Mouse (Mus musculus) limb, embryonic 14.5 days (tissue): ENCODE measurements around the gene Pdhx. TPM values are rescaled to one million over a fixed set of nuclear protein-coding genes. Genes with fewer than 3 reads are reported as not detected.

Experiments
- ATAC-seq: fragments of 200-750 bp; cut with Nextera tagmentation; 2 replicates; pipeline ENCODE4 v1.8.0; 2017; ENCODE audit warnings: low read depth, moderate number of reproducible peaks, moderate TSS enrichment; ENCODE audit not compliant: low FRiP score
- DNase-seq: peaks from one replicate; pipeline ENCODE4 v3.0.0-alpha.2; 2015; ENCODE audit warnings: low spot score
- H3K27ac ChIP-seq: fragments of 300-500 bp; sonication (generic); replicated peaks from 2 replicates; pipeline ENCODE4 v1.5.1; 2014; ENCODE audit warnings: low read depth, mild to moderate bottlenecking, low read length, moderate library complexity, mixed read lengths
- H3K27me3 ChIP-seq: fragments of 300-500 bp; sonication (generic); 2 replicates; pipeline ENCODE4 v1.6.1; 2014; ENCODE audit warnings: low read length, mixed read lengths; ENCODE audit not compliant: control insufficient read depth, insufficient read depth
- H3K36me3 ChIP-seq: fragments of 300-500 bp; sonication (generic); 2 replicates; pipeline ENCODE4 v1.6.1; 2014; ENCODE audit warnings: mild to moderate bottlenecking, low read length, moderate library complexity, mixed read lengths; ENCODE audit not compliant: control insufficient read depth, insufficient read depth
- H3K4me1 ChIP-seq: fragments of 300-500 bp; sonication (generic); 2 replicates; pipeline ENCODE4 v1.6.1; 2014; ENCODE audit warnings: antibody characterized with exemption, low read length, mixed read lengths; ENCODE audit not compliant: control insufficient read depth, insufficient read depth
- H3K4me2 ChIP-seq: fragments of 300-500 bp; sonication (generic); replicated peaks from 2 replicates; pipeline ENCODE4 v1.6.1; 2014; ENCODE audit warnings: low read depth, mild to moderate bottlenecking, low read length, moderate library complexity; ENCODE audit not compliant: severe bottlenecking
- H3K4me3 ChIP-seq: fragments of 300-500 bp; sonication (generic); replicated peaks from 2 replicates; pipeline ENCODE4 v1.5.1; 2014; ENCODE audit warnings: low read length
- H3K9ac ChIP-seq: fragments of 300-500 bp; sonication (generic); 2 replicates; pipeline ENCODE4 v1.6.1; 2014; ENCODE audit warnings: mild to moderate bottlenecking, low read depth, low read length, moderate library complexity; ENCODE audit not compliant: severe bottlenecking
- H3K9me3 ChIP-seq: fragments of 300-500 bp; sonication (generic); 2 replicates; pipeline ENCODE4 v1.6.1; 2016; ENCODE audit warnings: low read length; ENCODE audit not compliant: control insufficient read depth
- POLR2A ChIP-seq: fragments of 200-500 bp; IDR thresholded peaks from 2 replicates; pipeline ENCODE4 v1.8.0; 2012; ENCODE audit warnings: inconsistent platforms, mild to moderate bottlenecking, moderate library complexity, borderline replicate concordance; ENCODE audit not compliant: insufficient read depth, insufficient read length; ENCODE audit errors: extremely low read depth
- WGBS: fragments of 180-500 bp; shearing (Covaris S2); extraction: QIAGEN DNeasy Blood & Tissue Kit; methylation state at CpG from one replicate; pipeline ENCODE4 v1.1.7; 2014; 5-methylcytosine and 5-hydroxymethylcytosine counted together
- polyA plus RNA-seq, 2 experiments: library from polyadenylated mRNA; depleted of rRNA in 1 of 2; stranded (reverse) in 1 of 2; unstranded in 1 of 2; fragments of >200 nt; fragmentation: Nextera tagmentation in 1 of 2; extraction: Ambion mirVana in 1 of 2; gene quantifications; 2 replicates each; pipeline versions ENCODE4 v1.2.1 to v1.2.3; 2012 to 2014

Pdhx gene
- polyA plus RNA-seq, 2 experiments, result 32.1 to 33.2 TPM

DNA sequence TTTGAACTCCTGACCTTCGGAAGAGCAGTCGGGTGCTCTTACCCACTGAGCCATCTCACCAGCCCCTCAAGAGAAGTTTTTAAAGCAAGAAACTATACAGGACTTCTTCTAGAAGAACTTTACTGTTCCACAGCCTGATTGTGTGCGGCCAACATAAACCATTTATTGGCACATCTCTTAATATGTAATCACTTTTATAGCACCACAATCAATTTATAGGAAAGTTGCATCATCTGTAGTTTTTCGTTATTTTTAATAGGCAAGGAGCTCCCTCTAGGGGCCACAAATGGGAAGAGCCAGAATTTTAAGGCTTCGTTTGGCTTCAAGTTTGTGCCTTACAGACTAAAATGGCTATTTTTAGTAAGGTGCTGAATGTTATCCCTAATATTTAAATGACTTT, 11.1 kb upstream of the Pdhx start:
- Histone ChIP-seq H3K4me3 (no peak overlapping the region), H3K27ac (no peak overlapping the region), H3K4me2 (no peak overlapping the region), H3K27me3 (no peaks in the 10 kb centered on the region), H3K36me3 (peaks cover 14% of the 10 kb centered on the region), H3K4me1 (no peaks in the 10 kb centered on the region), H3K9ac (no peak overlapping the region), H3K9me3 (no peaks in the 10 kb centered on the region)
- WGBS, result 48% methylated on average over 5 of the region's 5 CpGs
- DNase-seq (no peak), ATAC-seq (no peak)
- TF ChIP-seq POLR2A, result no peak

DNA sequence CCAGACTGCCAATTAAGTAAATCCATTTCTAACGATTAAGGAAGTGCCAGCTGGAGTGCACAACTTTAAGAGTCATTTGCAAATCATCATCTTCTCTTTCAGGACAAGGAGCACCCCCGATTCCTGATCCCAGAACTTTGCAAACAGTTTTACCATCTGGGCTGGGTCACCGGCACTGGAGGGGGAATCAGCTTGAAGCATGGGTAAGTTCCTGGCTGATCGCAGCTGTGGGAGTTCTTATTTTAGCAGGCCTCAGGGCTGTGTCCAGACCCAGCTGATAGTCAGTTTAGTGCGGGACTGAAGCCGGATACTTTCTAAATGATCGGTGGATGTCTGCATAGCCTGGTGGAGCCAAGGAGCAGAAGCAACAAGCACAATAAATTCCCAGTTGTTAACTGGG, 9.5 kb upstream of the Pdhx start:
- Histone ChIP-seq H3K9me3 (no peaks in the 10 kb centered on the region), H3K4me3 (no peak overlapping the region), H3K36me3 (peaks cover 4% of the 10 kb centered on the region; the same call in 1 of the 2 replicates), H3K27me3 (no peaks in the 10 kb centered on the region), H3K4me2 (no peak overlapping the region), H3K4me1 (no peaks in the 10 kb centered on the region), H3K9ac (no peak overlapping the region), H3K27ac (no peak overlapping the region)
- no peak for TF ChIP-seq POLR2A
- 44% methylated on average over 7 of the region's 7 CpGs for WGBS
- ATAC-seq (no peak), DNase-seq (no peak)

DNA sequence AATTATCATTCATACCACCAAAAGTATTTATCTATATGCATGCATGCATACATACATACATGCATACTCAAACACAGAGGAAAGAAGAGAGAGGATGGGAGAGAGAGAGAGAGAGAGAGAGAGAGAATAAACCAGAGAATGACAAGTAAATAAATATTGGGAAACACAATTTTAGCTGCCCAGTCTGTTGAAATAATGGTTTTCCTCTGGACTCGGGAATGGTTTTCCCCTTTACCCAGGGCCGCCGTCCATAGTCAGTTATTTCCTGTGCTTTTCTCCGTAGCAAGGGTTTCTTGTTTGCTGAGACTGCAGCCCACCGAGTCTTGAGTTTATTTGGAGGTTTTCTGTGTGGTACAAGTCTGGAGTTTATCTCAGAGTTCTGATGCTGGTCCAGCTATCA, 8.4 kb upstream of the Pdhx start:
- H3K9me3 ChIP-seq, result no peaks in the 10 kb centered on the region
- H3K4me1 ChIP-seq, result no peaks in the 10 kb centered on the region
- H3K36me3 ChIP-seq, result peaks cover 4% of the 10 kb centered on the region; the same call in 1 of the 2 replicates
- H3K4me3 ChIP-seq, result no peak overlapping the region
- no peak for ATAC-seq
- TF ChIP-seq POLR2A, result no peak
- no peak for DNase-seq
- H3K4me2 ChIP-seq, result no peak overlapping the region
- H3K27me3 ChIP-seq, result no peaks in the 10 kb centered on the region
- H3K9ac ChIP-seq, result no peak overlapping the region
- no peak overlapping the region for H3K27ac ChIP-seq
- WGBS, result 80% methylated on average over 5 of the region's 5 CpGs

DNA sequence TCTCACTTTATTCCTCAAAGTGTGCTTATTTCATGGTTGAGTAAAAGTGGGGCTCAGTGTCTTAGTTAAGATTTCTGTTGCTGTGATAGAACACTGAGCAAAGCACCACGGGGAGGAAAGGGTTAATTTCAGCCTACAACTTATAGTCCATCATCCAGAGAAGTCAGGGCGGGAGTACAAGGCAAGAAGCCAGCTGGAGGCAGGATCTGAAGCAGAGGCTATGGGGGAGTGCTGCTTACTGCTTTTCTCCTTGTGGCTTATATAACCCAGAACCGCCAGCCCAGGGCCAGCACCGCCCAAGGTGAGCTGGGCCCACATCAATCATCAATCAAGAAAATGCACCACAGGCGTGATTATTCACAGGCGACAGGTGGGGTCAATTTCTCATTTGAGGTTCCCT, 7.8 kb upstream of the Pdhx start:
- DNase-seq (no peak), ATAC-seq (no peak)
- Histone ChIP-seq H3K4me2 (no peak overlapping the region), H3K4me1 (no peaks in the 10 kb centered on the region), H3K36me3 (peaks cover 4% of the 10 kb centered on the region; the same call in 1 of the 2 replicates), H3K4me3 (no peak overlapping the region), H3K27ac (no peak overlapping the region), H3K9me3 (no peaks in the 10 kb centered on the region), H3K9ac (no peak overlapping the region), H3K27me3 (no peaks in the 10 kb centered on the region)
- TF ChIP-seq POLR2A, result no peak
- WGBS, result 58% methylated on average over 6 of the region's 6 CpGs

DNA sequence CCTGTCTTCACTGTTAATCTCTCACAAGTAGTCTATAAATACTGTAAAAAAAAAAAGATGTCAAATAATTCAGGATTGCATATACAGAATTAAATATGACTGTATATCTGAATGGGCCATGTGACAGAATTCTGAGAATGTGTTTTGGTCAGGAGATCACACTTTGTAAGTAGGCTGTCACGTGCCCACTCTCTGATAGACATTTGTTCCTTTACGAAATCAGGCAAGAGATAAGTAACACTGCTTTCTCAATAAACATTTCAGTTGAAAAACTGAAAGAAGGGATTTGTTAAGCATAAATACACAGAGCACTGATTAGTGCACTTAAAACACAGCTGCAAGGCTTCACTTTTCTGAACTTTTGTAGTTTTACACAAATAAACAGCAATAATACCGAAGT, 2.7 kb downstream of the Pdhx start:
- 53% methylated on average over 3 of the region's 3 CpGs for WGBS
- TF ChIP-seq POLR2A, result no peak
- H3K36me3 ChIP-seq, result no peaks in the 10 kb centered on the region
- no peak overlapping the region for H3K27ac ChIP-seq
- peaks cover 7% of the 10 kb centered on the region; the same call in 1 of the 2 replicates for H3K4me1 ChIP-seq
- H3K9ac ChIP-seq, result no peak overlapping the region
- H3K4me3 ChIP-seq, result no peak overlapping the region
- DNase-seq, result no peak
- H3K4me2 ChIP-seq, result no peak overlapping the region
- no peaks in the 10 kb centered on the region for H3K27me3 ChIP-seq
- H3K9me3 ChIP-seq, result no peaks in the 10 kb centered on the region
- ATAC-seq, result no peak

DNA sequence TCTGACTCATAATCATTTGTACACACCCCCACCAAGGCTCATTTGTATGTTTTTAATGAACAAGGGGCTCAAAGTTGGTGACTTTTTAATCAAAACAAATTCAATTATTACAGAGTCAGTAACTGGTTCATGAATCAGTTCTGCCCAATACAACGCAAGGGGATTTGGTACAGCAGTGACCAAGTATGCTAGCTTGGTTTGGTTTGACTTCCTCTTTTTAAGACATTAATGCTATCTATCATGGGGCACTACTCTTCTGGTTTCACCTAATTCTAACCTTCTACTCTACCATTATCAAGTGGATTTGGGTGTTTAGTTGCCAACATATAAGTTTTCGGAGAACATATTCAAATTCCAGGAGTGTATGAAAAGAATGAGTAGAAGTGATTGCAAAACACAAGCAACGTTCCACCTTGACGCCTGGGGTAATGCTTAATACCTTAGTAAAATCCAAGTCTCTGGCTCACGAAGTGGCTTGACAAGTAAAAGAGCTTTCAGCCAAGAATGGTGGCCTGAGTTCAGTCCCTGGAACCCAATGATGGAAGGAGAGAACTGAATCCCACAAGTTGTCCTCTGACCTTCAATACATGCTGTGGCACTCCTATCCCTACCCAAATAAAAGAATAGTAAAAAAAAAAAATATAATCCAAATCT, 3.4 kb downstream of the Pdhx start:
- WGBS, result 89% methylated on average over 5 of the region's 5 CpGs
- ATAC-seq, result no peak
- no peak for DNase-seq
- no peak for TF ChIP-seq POLR2A
- Histone ChIP-seq H3K9ac (no peak overlapping the region), H3K27ac (no peak overlapping the region), H3K36me3 (no peaks in the 10 kb centered on the region), H3K4me2 (no peak overlapping the region), H3K4me1 (peaks cover 7% of the 10 kb centered on the region; the same call in 1 of the 2 replicates), H3K9me3 (no peaks in the 10 kb centered on the region), H3K27me3 (no peaks in the 10 kb centered on the region), H3K4me3 (no peak overlapping the region)
